Mouse (Mus musculus) liver, postnatal 0 days (tissue): ENCODE results near the gene Sp1. TPM values are rescaled to one million over a fixed set of nuclear protein-coding genes. Genes with fewer than 3 reads are reported as not detected.

Source experiments
- ATAC-seq: fragments of 200-750 bp; cut with Nextera tagmentation; 2 replicates; pipeline ENCODE4 v1.8.0; 2017; ENCODE audit warnings: mild to moderate bottlenecking, moderate library complexity
- DNase-seq: peaks from one replicate; pipeline ENCODE4 v3.0.0-alpha.2; 2016
- H3K27ac ChIP-seq: fragments of 300-500 bp; sonication (generic); 2 replicates; pipeline ENCODE4 v1.5.1; 2014; ENCODE audit warnings: antibody characterized with exemption, moderate library complexity, mild to moderate bottlenecking, low read depth
- H3K27me3 ChIP-seq: fragments of 300-500 bp; sonication (generic); 2 replicates; pipeline ENCODE4 v1.6.1; 2014; ENCODE audit warnings: low read length, control low read depth, mixed read lengths; ENCODE audit not compliant: insufficient read depth
- H3K36me3 ChIP-seq: fragments of 300-500 bp; sonication (generic); replicated peaks from 2 replicates; pipeline ENCODE4 v1.6.1; 2014; ENCODE audit warnings: mild to moderate bottlenecking, control low read depth, low read length, moderate library complexity, mixed read lengths; ENCODE audit not compliant: insufficient read depth
- H3K4me1 ChIP-seq: fragments of 300-500 bp; sonication (generic); 2 replicates; pipeline ENCODE4 v1.6.1; 2014; ENCODE audit warnings: antibody characterized with exemption, mild to moderate bottlenecking, control low read depth; ENCODE audit not compliant: insufficient read depth
- H3K4me2 ChIP-seq: fragments of 300-500 bp; sonication (generic); 2 replicates; pipeline ENCODE4 v1.6.1; 2014; ENCODE audit warnings: low read depth, mild to moderate bottlenecking, low read length, moderate library complexity, mixed read lengths
- H3K4me3 ChIP-seq: fragments of 300-500 bp; sonication (generic); 2 replicates; pipeline ENCODE4 v1.5.1; 2014; ENCODE audit warnings: low read depth, low read length
- H3K9ac ChIP-seq: fragments of 300-500 bp; sonication (generic); replicated peaks from 2 replicates; pipeline ENCODE4 v1.6.1; 2014; ENCODE audit warnings: mild to moderate bottlenecking, moderate library complexity
- H3K9me3 ChIP-seq: fragments of 300-500 bp; sonication (generic); 2 replicates; pipeline ENCODE4 v1.6.1; 2016; ENCODE audit warnings: mild to moderate bottlenecking, control low read depth, low read length, mixed read lengths
- CTCF ChIP-seq: sonication (generic); IDR thresholded peaks from 2 replicates; pipeline ENCODE4 v1.5.1; 2016; ENCODE audit warnings: antibody characterized with exemption, low read depth
- EP300 ChIP-seq: IDR thresholded peaks from 2 replicates; pipeline ENCODE4 v1.6.1; 2016; ENCODE audit warnings: antibody characterized with exemption, low read depth, mild to moderate bottlenecking
- WGBS: fragments of 180-500 bp; shearing (Covaris S2); extraction: QIAGEN DNeasy Blood & Tissue Kit; methylation state at CpG from one replicate; pipeline ENCODE4 v1.1.7; 2014; ENCODE audit not compliant: insufficient replicate concordance; 5-methylcytosine and 5-hydroxymethylcytosine counted together
- polyA plus RNA-seq: library from polyadenylated mRNA; unstranded; fragments of >200 nt; fragmentation: Nextera tagmentation; extraction: Ambion mirVana; gene quantifications from 2 replicates; pipeline ENCODE4 v1.2.1, GENCODE M21; 2015

Gene Sp1
- polyA plus RNA-seq, 1 experiment from 2014 or later = 2.9 TPM

DNA sequence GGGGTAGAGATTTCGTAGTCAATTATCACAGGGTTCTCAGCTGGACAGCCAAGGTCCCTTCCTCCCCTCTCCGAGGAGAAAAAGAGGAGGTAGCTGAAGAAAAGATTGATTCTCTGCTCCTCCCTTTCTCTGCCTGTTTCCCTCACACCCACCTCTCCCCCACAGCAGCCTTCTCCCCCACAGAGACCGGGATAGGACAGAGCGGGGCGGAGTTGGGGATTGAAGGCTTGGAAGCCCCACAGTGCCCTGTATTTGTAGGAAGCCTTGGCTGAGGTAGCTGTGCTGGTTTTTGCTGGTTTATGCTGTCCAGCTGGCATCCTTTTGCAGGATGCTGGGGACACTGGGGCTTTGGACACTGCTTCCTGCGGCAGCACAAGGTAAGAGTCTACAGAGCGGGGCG is 39.2 kb downstream of the Sp1 start, which contains the start of gene Amhr2:
TSS of gene Amhr2 (plus strand) at position 222 of the 400 bp plus-strand sequence.
- no peaks in the 10 kb centered on the region for H3K27me3 ChIP-seq
- no peak within 1 kb of the TSS for H3K27ac ChIP-seq
- WGBS = 71% methylated on average over 8 of the region's 8 CpGs
- ATAC-seq (no peak), DNase-seq (no peak)
- no peaks in the 10 kb centered on the region for H3K36me3 ChIP-seq
- H3K9ac ChIP-seq = no peak within 1 kb of the TSS
- H3K4me2 ChIP-seq = no peak within 1 kb of the TSS
- TF ChIP-seq CTCF = no peak
- TF ChIP-seq EP300 = no peak
- no peaks in the 10 kb centered on the region for H3K4me1 ChIP-seq
- H3K9me3 ChIP-seq = no peaks in the 10 kb centered on the region
- H3K4me3 ChIP-seq = no peak within 1 kb of the TSS

DNA sequence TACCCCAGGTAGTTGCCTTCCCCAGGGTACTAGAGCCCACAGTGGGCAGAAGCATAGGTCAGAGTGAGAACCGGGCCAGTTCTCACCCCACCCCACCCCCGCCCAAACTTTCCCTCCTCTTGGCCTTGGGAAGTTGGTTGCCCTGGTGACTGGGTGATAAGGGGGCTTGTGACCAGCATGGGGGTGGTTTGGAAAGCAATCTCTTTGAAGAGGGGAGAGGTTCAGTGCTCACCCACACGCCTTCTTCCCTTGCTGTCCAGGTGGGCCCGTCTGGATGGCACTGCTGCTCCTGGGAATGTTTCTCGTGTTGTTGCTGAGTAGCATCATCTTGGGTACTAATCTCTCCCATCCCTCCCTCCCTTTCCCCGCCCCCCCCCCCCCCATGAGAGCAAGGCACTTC is 40.5 kb downstream of the Sp1 start:
- 39% methylated on average over 5 of the region's 6 CpGs for WGBS

DNA sequence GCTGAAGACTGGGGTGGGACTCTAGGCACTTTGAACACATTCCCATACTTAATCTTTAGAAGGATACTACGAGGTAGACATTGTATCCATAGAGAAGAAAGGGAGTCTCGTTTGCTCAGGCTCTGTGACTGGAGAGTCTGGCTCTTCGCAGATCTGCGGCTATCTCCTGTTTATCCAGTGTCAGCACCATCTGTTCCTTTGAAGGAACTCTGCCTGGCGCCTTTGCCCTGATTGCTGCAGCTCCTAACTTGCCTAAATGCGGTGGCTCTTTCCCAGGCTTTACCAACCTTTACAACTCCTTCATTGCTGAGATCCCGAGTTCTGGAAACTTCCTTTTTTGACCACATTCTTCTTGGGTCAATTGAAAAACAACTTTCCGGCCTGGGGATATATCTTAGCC is 43.4 kb downstream of the Sp1 start:
- DNase-seq = no peak
- Histone ChIP-seq H3K4me2 (no peak overlapping the region), H3K36me3 (no peaks in the 10 kb centered on the region), H3K4me3 (no peak overlapping the region), H3K9me3 (no peaks in the 10 kb centered on the region), H3K27ac (no peak overlapping the region), H3K4me1 (no peaks in the 10 kb centered on the region), H3K27me3 (no peaks in the 10 kb centered on the region), H3K9ac (no peak overlapping the region)
- 68% methylated on average over 8 of the region's 8 CpGs for WGBS
- no peak for ATAC-seq
- TF ChIP-seq EP300 = no peak
- TF ChIP-seq CTCF = no peak

More for the DNA sequence above, 40.5 kb downstream of the Sp1 start:
- H3K27me3 ChIP-seq = no peaks in the 10 kb centered on the region
- no peak overlapping the region for H3K4me3 ChIP-seq
- H3K9me3 ChIP-seq = no peaks in the 10 kb centered on the region
- no peaks in the 10 kb centered on the region for H3K36me3 ChIP-seq
- no peak for ATAC-seq
- no peak for TF ChIP-seq CTCF
- TF ChIP-seq EP300 = no peak
- H3K4me2 ChIP-seq = no peak overlapping the region
- no peak overlapping the region for H3K9ac ChIP-seq
- no peak for DNase-seq
- no peaks in the 10 kb centered on the region for H3K4me1 ChIP-seq
- no peak overlapping the region for H3K27ac ChIP-seq

DNA sequence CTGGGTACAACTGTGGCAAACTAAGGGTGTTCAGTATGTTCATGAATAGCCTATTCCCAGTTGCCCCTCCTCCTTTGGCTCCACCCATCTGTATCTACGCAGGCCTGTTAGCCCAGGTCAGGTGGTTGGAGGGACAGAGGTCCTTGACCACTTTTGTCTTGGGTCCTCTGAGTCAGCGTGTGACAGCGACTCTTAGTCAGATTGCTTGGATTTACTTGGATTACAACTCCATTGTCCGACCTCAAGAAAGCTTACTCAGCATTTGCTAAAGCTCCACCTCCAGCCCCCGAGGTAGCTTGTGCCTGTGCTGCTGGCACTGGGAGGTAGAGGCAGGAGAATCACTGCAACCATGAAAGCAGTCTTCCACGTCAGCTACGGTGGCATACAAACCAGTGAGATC is 45.0 kb downstream of the Sp1 start:
- ATAC-seq (peak; percentile 86), DNase-seq (peak; percentile 45)
- 31% methylated on average over 7 of the region's 7 CpGs for WGBS
- no peak overlapping the region for H3K9ac ChIP-seq
- H3K4me3 ChIP-seq = no peak overlapping the region
- H3K27ac ChIP-seq = peak overlapping the region; percentile 13
- no peaks in the 10 kb centered on the region for H3K4me1 ChIP-seq
- no peaks in the 10 kb centered on the region for H3K27me3 ChIP-seq
- H3K36me3 ChIP-seq = no peaks in the 10 kb centered on the region
- no peak for TF ChIP-seq CTCF
- no peak for TF ChIP-seq EP300
- H3K4me2 ChIP-seq = peak overlapping the region; percentile 49
- H3K9me3 ChIP-seq = no peaks in the 10 kb centered on the region

DNA sequence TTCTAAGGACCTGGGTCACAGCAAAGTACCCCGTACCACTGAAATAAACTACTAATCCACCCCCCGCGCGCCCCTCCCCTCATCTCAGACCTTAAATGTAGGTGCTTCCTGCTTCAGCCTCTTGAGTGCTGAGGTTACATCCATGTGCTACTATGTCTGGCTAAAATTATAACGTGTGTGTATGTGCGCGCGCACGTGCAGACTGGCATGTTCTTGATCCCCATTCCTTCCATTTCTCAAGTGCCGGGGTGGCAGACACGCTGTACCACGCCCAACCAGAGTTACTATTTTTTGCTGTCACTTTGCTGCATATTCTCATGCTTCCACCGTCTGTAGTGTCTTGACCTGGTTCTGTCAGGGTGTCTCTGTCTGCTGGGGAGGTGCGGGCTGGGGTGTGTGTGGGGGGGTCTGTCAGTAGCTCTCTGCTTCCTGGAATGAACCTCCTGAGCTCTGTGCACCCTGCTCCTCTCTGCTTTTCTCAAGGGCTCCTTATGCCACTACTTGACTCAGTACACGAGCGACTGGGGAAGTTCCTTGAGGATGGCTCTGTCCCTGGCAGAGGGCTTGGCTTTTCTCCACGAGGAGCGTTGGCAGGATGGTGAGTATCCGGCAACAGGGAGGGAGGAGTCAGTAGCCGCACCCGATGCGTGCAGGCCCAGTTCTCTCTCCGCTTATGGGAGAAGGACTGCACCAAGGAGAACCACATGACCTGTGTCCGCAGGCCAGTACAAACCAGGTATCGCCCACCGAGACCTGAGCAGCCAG is 45.9 kb downstream of the Sp1 start:
- WGBS = 82% methylated on average over 26 of the region's 26 CpGs
- no peak for DNase-seq
- no peak for TF ChIP-seq EP300
- TF ChIP-seq CTCF = no peak

DNA sequence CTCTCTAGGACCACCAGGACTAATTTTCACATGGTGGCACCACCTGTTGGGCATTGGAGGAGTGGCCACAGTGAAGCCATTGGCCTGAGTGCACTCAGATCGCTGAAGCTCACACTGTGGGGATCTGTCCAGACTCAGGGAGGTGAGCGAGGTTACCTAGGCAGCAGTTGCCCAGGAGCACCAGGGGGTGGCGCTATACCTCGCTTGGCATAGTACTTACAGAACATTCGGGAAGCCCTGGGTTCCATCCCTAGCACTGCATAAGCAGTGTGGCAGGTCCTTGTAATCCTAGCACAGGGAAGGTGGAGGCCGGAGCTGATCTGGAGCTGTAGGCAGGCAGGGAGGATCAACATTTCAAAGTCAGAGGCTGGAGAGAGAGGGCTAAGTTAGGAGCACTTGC is 50.0 kb downstream of the Sp1 start:
- Histone ChIP-seq H3K4me3 (no peak overlapping the region), H3K4me1 (peaks cover 27% of the 10 kb centered on the region), H3K4me2 (no peak overlapping the region), H3K9me3 (no peaks in the 10 kb centered on the region), H3K9ac (no peak overlapping the region), H3K36me3 (no peaks in the 10 kb centered on the region), H3K27me3 (no peaks in the 10 kb centered on the region), H3K27ac (no peak overlapping the region)
- WGBS = 53% methylated on average over 6 of the region's 6 CpGs
- no peak for ATAC-seq
- peak; percentile 66 for DNase-seq
- no peak for TF ChIP-seq EP300
- peak; percentile 79 for TF ChIP-seq CTCF

More for the DNA sequence above, 45.9 kb downstream of the Sp1 start:
- Histone ChIP-seq H3K4me1 (no peaks in the 10 kb centered on the region), H3K27me3 (no peaks in the 10 kb centered on the region), H3K27ac (no peak overlapping the region), H3K9me3 (no peaks in the 10 kb centered on the region), H3K4me2 (no peak overlapping the region), H3K4me3 (no peak overlapping the region), H3K36me3 (no peaks in the 10 kb centered on the region), H3K9ac (no peak overlapping the region)
- no peak for ATAC-seq
